Mouse (Mus musculus): ENCODE measurements at regions not wholly inside any gene's neighbourhood (a gene's known extent, or its start where the extent isn't known, plus 50 kb on each side); places are given as distances from the start of the nearest gene placed in this dataset.

- DNase-seq: no peak
Measured at GRCm38 (mm10) chr6:98872334-98872733, 529.8 kb upstream of the Gm765 start.

- DNase-seq: no peak
Measured at GRCm38 (mm10) chr6:98869772-98870171, 527.2 kb upstream of the Gm765 start.

DNA sequence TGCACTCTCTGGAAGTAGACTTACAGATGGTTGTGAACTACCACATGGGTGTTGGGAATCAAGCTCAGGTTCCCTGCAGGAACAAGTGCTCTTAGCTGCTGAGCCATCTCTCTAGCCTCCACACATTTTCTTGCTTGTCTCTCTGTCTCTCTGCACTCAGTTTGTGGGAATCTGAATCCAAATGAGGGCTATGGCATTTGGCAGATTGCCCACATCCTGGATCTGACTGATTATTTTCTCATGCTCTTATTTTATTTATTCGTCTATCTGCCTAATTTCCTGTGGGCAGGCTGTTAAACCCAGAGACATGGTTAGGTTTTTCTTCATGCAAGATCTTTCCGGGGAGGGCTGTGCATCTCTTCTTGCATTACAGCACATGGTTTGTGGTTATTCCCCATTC, 521.8 kb upstream of the Gm765 start:
- peak in 1 of 2 experiments; percentile 16 for DNase-seq

DNA sequence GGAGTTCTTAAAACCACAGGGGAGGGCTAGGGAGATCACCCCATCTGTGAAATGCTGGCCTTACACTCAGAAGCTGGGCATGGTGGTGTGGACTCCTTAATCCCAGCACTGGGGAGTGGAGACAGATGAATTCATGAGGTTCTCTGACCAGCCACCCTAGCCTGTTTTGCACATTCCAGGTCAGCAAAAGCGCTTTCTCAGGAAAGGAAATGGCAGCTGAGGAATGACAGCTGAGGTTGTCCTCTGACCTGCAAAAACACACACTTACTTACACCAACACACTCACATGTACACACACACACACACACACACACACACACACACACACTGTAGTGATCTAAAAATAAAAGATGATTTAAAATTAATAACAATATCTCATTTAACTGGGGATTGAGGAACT, 513.4 kb upstream of the Gm765 start:
- no peak for DNase-seq

DNA sequence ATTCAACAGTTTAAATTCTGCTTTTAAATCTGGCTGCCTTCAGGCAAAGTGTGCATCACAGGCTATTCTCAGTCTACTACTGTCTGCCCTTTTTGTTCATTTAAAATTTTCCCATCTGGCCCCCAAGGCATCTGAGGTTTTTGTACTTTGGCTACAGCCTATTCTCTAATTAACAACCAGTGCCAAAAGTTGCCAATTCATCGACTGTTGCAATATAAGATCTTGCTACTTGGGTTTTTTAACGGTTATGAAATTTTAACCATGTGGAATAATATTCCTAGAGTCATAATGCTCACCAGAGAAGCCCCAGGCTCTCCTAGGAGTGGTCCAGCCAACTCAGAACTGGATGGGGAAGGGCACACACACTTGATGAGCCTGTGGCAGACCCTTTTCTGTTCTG, 508.4 kb upstream of the Gm765 start:
- no peak for DNase-seq

DNA sequence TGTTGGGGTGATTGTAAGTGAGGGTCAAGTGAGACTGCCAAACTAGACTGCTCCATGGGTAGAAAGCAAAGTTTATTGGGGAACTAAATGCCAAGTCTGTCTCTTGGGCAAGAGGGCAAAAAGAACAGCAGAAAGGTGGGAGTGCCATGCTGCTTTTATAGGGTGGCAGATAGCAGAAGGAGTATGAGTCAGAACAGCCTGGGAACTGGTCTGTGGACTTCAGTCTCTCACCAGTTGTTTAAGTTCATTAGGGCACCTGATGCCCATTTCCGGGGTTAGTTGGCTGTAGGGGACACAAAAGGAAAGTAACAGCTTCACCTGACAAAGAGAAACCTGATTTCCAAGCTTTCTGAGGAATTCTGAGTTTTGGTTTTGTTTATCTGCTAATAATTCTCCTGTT, 506.3 kb upstream of the Gm765 start:
- no peak for DNase-seq

- DNase-seq: no peak
Measured at GRCm38 (mm10) chr6:98846001-98846695, 503.6 kb upstream of the Gm765 start.

GRCm38 (mm10) chr6:98843598-98843997, 501.0 kb upstream of the Gm765 start:
- no peak for DNase-seq

GRCm38 (mm10) chr6:98842924-98843323, 500.4 kb upstream of the Gm765 start:
- DNase-seq: no peak

GRCm38 (mm10) chr6:98833922-98834321, 491.4 kb upstream of the Gm765 start:
- DNase-seq: no peak

GRCm38 (mm10) chr6:98830191-98830590, 487.6 kb upstream of the Gm765 start:
- no peak for DNase-seq

GRCm38 (mm10) chr6:98808046-98808445, 465.5 kb upstream of the Gm765 start:
- DNase-seq: no peak

GRCm38 (mm10) chr6:98803384-98803949, 460.9 kb upstream of the Gm765 start:
- DNase-seq: no peak

- no peak for DNase-seq
Measured at GRCm38 (mm10) chr6:98801061-98801460, 458.5 kb upstream of the Gm765 start.

DNA sequence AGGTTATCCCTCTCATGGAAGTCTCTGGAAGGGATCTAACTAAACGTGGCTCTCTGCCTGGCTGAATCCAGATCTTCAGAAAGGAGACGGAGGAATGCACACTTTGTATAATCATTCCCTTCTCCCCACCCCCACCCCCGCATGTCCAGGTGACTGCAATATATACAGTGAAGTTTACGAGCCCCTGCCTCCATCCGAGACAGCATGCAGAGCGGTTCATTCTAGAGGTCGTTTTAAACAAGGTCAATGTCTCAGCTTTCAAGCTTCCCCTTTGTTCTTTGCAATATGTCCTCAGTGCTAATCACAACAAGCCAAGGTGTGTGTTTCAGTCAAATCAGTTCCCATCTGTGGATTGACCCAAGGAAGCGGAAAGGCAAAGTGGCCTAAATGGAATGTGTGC, 457.5 kb upstream of the Gm765 start:
- no peak for DNase-seq

- no peak for DNase-seq
Measured at GRCm38 (mm10) chr6:98797778-98798177, 455.2 kb upstream of the Gm765 start.

DNA sequence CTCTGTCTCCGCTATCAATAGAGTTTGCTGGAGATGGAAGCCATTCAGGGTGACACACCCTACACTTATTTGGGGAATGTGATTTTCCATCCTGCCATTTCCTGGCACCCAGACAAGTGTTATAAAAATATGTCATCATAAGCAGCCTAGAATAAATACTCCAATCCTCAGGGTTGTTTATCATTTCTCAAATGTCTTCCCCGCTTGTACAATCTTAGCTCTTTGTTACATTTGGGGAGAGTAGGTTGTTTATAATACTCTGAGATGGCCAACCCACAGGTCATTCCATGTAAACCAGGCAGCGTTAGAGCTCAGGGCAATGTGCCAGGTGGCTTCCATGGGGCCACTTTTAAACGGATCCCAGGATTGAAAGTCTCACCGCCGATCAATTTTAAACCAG, 454.8 kb upstream of the Gm765 start:
- DNase-seq: peak in 1 of 2 experiments; percentile 9

GRCm38 (mm10) chr6:98796666-98797065, 454.1 kb upstream of the Gm765 start:
- no peak for DNase-seq

DNA sequence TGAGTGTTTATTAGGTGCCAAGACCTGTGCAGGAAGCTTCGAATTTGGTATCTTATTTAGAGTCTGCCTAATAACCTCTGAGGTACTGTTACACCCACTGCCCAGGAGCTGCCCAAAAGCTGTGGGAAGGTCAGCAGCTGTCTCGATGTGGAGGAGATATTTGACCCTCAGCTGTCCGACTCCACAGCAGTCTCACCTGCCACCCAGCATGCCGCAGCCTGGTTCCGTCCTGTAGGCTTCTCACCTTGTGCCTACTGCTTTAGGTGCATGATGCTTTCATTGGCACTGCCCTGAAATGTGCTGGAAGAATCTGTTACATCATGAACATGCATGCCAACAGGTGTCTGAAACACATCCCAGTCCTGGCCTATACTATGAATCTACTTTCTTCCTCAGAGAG, 444.9 kb upstream of the Gm765 start:
- DNase-seq: no peak

- DNase-seq: no peak
Measured at GRCm38 (mm10) chr6:98782074-98782473, 439.5 kb upstream of the Gm765 start.

- no peak for DNase-seq
Measured at GRCm38 (mm10) chr6:98775780-98776179, 433.2 kb upstream of the Gm765 start.

DNA sequence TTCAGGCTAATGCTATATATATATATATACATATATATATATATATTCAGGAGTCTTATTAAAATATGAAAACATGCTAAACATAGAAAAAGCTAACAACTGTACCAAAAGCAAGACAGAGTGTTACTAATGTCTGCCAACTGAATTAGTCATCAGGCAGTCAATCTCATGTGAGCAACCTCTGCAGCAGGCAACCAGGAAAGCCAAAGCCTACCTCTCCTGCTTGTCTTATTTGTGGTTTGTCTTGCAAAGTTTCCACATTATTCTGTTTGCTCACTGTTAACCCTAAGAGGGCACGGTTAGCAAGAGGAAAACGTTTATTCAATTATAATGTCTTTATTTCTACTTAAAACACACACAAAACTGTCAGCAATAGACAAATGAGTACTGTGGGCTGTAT, 427.4 kb upstream of the Gm765 start:
- no peak for DNase-seq

GRCm38 (mm10) chr6:98769322-98769721, 426.8 kb upstream of the Gm765 start:
- no peak for DNase-seq

DNA sequence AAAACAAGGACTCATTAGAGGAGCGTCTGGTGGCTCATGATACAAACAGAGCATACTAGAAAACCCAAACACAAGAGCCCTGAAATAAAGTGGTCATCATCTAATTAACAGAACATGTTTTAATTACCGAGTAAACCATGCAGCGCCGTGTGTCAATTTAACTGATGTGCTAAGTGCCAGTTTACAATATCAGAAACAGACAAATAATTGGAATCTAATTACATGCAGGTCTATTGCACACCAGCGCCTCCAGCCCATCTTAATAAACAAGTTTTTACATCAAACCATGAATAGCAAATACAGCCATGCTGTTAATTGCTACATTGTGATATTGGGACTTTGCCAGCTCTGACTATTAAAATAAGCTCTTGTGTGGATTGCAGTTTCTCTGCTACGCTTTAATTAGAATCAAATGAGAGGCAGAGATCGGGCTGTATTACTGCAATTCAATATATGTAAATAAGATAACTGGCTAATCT, 425.3 kb upstream of the Gm765 start:
- no peak for DNase-seq

GRCm38 (mm10) chr6:98754487-98754886, 411.9 kb upstream of the Gm765 start:
- no peak for DNase-seq

All from kidney, postnatal 25 days (tissue).